Mouse (Mus musculus) bone marrow macrophage, adult 2 months (primary cell): ENCODE measurements around the gene Mtcp1. TPM values are rescaled to one million over a fixed set of nuclear protein-coding genes. Genes with fewer than 3 reads are reported as not detected.

Experiments
- H3K27ac ChIP-seq: 2 replicates; pipeline ENCODE4 v1.5.1; 2012; ENCODE audit warnings: low read depth, low read length; ENCODE audit not compliant: insufficient read depth
- H3K4me1 ChIP-seq: 2 replicates; pipeline ENCODE4 v1.6.1; 2012; ENCODE audit warnings: low read length; ENCODE audit not compliant: control insufficient read depth, insufficient read depth
- H3K4me3 ChIP-seq: 2 replicates; pipeline ENCODE4 v1.5.1; 2012; ENCODE audit warnings: mild to moderate bottlenecking, low read length, moderate library complexity; ENCODE audit not compliant: insufficient read depth
- CTCF ChIP-seq: IDR thresholded peaks from 2 replicates; pipeline ENCODE4 v1.5.1; 2012; ENCODE audit warnings: low read depth, mild to moderate bottlenecking, low read length, moderate library complexity
- POLR2A ChIP-seq: IDR thresholded peaks from 2 replicates; pipeline ENCODE4 v1.6.1; 2012; ENCODE audit warnings: mild to moderate bottlenecking, low read depth, low read length, borderline replicate concordance
- polyA plus RNA-seq: library from polyadenylated mRNA; stranded (reverse); fragments of >200 nt; gene quantifications from 2 replicates; pipeline ENCODE4 v1.2.4, GENCODE M21; 2012; ENCODE audit not compliant: missing spikeins, insufficient read depth, insufficient read length

The Mtcp1 gene
- 13.1 and 13.2 TPM in 2 replicates for polyA plus RNA-seq

DNA sequence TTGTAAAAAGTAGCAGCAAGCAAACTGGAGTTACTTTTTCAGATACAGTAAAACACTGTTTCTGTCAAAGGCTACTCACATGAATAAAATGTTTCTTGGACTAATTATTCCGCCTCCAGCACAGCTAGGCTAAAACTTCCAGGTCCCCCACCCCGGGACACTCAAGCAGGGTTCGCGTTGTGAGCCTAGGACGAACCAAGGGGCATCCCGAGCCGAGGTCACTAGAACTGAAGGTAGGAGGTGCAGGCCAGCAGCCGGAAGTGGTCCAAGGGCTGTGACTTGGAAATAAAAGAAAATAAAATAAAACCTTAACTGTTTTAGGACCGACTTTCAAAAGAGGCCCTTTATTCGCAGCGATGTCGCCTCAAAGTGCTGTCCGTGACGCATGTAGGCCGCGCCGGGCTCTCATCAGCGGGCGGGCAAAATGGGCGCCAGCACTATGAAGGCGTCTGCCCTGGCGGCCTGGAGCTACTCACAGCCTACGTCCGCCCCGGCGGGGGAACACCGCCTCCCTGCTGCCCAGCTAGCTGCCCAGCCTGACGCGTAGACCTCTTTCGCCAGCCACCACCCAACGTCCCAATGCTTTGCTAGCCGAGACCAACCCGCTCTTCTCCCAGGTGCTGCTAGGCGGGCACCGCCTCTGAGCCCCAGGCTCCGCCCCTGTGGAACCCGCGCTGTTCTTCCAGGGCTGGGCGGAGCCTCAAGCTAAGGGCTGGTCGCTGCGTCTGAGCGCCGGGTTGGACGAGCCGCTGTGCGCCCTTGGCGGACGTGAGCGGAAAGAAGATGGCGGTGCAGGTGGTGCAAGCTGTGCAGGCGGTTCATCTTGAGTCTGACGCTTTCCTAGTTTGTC is at the start of gene Mtcp1, which contains the start of the genes Cmc4 and Brcc3:
Gene Mtcp1 (minus strand): TSS at position 653 of the 850 bp plus-strand sequence.
Gene Cmc4 (minus strand): TSS at position 649 of the 850 bp plus-strand sequence.
Gene Brcc3 (plus strand): TSS at position 693 of the 850 bp plus-strand sequence.
- TF ChIP-seq POLR2A = no peak
- TF ChIP-seq CTCF = no peak
- H3K4me1 ChIP-seq = no peaks in the 10 kb centered on the region

DNA sequence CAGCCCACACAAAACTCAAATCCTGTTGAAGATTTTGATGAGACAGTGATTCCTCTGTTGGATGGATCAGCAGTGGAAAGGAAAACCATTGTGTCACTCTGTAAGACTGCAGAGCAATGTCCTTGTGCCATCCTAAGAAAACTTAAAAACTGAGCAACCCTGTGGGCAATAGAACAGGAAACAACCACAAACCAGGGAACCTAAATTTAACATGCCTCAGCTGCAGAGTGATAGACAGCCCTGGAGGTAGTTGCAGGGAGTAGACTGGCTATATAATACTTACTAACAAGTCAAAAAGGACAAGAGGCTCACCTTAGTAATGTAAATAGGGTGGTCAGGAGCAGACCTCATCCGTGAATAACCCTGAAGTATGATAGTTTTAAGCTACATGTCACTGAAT is 38.2 kb upstream of the Mtcp1 start:
- H3K27ac ChIP-seq = no peak overlapping the region
- H3K4me1 ChIP-seq = no peaks in the 10 kb centered on the region
- no peak overlapping the region for H3K4me3 ChIP-seq
- TF ChIP-seq POLR2A = no peak
- no peak for TF ChIP-seq CTCF

More for the DNA sequence above, at the start of gene Mtcp1, which contains the start of the genes Cmc4 and Brcc3:
- peak within 1 kb of the TSS; percentile 66 for H3K4me3 ChIP-seq
- peak within 1 kb of the TSS; percentile 73 for H3K27ac ChIP-seq

DNA sequence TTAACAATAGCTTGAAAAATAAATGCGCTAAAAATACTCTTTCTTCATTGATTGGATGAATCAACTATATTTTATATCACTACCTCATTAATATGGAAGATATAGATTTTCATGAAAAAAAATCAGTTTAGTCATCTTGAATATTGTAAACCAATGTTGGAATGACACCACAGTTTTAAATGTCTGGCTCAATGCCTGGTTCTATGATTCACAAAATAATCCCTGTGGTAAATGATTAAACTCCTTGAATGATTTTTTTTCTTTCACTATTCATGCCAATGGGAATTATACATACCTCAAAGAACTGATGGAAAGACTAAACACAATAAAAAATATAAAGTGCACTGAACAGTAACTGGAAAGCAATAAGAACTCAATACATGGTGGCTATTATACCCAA is 6.7 kb downstream of the Mtcp1 start:
- no peak overlapping the region for H3K4me3 ChIP-seq
- no peaks in the 10 kb centered on the region for H3K4me1 ChIP-seq
- TF ChIP-seq POLR2A = no peak
- no peak for TF ChIP-seq CTCF
- no peak overlapping the region for H3K27ac ChIP-seq

DNA sequence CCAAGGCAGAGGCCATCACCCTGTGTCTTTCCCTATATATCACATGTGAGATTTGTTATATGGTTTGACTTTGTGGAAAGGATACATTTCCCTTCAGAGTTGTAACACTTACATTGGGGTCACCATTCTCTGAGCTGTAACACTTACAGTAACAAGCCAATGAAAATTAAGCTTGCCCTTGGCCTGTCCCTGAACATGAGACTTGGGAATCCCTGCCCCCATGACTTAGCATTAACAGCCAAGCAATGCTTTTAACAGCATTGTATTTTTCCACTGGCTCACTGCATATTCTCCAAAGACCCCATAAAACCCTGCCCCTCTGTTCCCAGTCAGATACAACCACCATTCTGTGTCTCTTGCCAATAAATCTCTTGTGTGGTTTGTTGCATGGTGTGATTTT is 13.0 kb downstream of the Mtcp1 start:
- Histone ChIP-seq H3K4me1 (peaks cover 2% of the 10 kb centered on the region; the same call in 1 of the 2 replicates), H3K4me3 (no peak overlapping the region), H3K27ac (no peak overlapping the region)
- TF ChIP-seq POLR2A = no peak
- TF ChIP-seq CTCF = no peak

DNA sequence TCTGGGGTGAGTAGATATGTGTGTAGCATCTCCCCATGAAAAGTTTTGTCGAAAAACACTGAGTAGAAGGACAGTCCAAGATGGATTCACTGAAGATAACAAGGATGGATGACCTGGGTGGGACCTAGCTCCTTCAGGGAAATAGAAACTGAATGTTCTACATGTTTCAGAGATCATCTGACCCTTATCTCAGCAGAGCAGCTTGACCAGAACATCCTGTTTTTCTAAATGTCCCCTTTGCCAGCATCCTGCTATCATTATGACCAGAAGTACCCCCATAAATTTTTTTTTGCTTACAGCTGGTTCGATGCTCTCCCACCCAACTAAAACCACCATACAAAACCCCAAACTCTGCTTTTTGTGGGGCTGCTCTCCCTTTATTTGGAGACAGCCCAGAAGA is 13.7 kb downstream of the Mtcp1 start:
- no peak overlapping the region for H3K27ac ChIP-seq
- no peak overlapping the region for H3K4me3 ChIP-seq
- TF ChIP-seq POLR2A = no peak
- TF ChIP-seq CTCF = no peak
- H3K4me1 ChIP-seq = peaks cover 2% of the 10 kb centered on the region; the same call in 1 of the 2 replicates

DNA sequence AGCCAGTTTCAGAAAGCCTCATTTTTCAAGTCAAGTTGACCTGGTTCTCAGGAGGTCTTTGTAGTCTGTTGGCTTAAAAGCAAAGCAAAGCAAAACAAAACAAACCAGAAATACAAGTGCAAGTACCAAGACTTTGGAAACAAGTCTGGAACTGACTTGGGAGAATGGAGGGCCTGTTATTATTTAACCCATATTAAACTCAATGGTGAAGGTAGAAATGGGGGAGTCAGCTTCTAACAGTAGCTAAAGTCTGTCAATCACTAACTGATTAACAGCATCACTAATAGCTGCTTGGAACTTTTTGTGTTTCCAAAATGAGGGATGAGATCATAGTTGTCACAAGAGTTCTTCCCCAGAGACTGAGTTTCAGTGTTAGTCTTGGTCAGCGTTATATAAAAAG is 16.9 kb downstream of the Mtcp1 start:
- no peak overlapping the region for H3K27ac ChIP-seq
- H3K4me3 ChIP-seq = no peak overlapping the region
- TF ChIP-seq CTCF (no peak), POLR2A (no peak)
- peaks cover 2% of the 10 kb centered on the region; the same call in 1 of the 2 replicates for H3K4me1 ChIP-seq

DNA sequence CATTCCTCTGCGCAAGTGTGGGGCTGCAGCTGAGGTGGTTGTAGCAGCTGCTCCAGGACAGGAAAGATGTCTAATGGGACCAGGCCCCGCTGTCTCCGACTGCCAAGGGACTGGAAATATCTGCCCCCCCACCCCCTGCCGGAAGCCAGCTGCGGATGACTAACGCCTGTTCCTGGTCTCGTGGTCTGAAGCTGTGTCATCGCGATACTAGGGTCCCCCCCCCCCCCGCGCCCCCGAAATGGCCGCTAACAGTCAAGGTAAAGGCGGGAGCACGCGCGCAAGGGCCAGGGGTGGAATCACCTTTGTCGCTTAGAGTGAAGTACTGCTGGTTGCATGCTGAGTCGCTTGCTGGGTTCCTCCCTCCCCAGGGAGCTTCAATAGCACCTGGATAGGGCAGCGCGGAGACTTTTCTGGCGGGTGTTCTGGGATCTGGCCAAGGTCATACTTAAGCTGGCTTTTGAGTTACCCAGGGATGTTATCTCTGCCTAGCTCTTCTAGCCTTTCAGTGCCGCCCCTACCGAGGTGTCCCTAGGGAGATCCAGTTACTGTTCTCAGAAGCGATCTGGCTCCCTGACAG is 34.1 kb downstream of the Mtcp1 start, which contains the start of the genes Fundc2 and F8:
Gene Fundc2 (plus strand): TSS at position 205 of the 577 bp plus-strand sequence.
Gene F8 (minus strand): TSS at position 421 of the 577 bp plus-strand sequence.
- TF ChIP-seq POLR2A = no peak
- no peak for TF ChIP-seq CTCF
- peak within 1 kb of the TSS; percentile 86 for H3K27ac ChIP-seq
- peak within 1 kb of the TSS; percentile 96 for H3K4me3 ChIP-seq
- H3K4me1 ChIP-seq = peaks cover 6% of the 10 kb centered on the region; the same call in 1 of the 2 replicates

DNA sequence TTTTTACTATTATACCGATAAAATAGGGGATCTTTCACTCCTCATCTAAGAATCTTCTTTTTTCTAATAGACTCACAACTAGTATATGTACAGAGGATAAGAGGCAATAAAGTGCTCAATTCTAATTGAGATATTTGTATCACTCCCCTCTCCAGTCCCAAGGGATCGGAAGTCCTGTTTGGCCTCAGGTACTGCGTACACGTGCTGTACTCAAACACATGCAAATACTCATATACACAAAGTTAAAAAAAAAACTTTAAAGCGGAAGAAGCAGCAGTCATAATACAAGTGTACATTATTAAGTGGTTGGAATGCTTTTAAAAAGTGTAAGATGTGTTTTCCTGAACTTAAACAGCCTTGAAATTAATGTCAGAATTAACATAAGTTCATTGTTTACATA is 34.7 kb downstream of the Mtcp1 start:
- no peak for TF ChIP-seq POLR2A
- no peak for TF ChIP-seq CTCF
- H3K27ac ChIP-seq = peak overlapping the region; percentile 78
- H3K4me1 ChIP-seq = peaks cover 6% of the 10 kb centered on the region; the same call in 1 of the 2 replicates
- peak overlapping the region; percentile 48; the same call in 1 of the 2 replicates for H3K4me3 ChIP-seq

DNA sequence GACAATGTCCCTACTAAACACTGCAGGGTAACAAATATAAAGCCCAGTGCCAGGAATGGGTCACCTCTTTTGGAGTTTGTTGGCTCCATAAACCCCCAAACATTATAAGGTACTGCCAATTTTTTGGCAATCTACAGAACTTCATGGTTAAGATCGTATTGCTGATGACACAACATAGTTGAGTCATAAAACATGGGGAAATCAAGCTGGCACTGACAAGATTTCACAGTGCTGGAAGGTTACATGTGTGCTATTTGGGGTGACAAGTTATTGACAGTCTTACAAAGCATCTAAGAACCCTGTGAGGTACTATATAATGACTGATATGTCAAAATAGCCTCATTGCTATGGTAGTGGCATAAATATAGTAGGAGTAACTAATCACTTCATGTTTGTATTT is 35.2 kb downstream of the Mtcp1 start:
- Histone ChIP-seq H3K4me1 (peaks cover 6% of the 10 kb centered on the region; the same call in 1 of the 2 replicates), H3K27ac (no peak overlapping the region), H3K4me3 (no peak overlapping the region)
- TF ChIP-seq POLR2A (no peak), CTCF (no peak)

DNA sequence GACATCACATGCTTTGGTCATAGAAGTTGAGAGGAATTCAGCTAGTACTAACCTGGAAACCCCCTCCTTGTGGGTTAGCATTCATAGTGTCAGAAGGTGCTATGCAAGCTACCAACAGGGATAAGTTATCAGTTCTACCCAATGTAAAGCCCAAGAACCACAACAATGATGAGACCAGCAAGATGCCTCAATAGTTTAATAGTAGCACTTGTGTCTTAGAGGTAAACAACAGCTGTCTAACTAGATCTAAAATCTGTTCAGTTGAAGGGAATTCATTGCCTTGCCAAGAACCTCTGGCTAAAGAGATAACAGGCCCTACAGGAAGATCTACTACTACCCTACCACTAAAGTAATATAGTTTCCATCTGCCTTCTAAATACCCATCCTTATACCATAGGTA is 39.6 kb downstream of the Mtcp1 start:
- Histone ChIP-seq H3K4me3 (no peak overlapping the region), H3K4me1 (peaks cover 3% of the 10 kb centered on the region; the same call in 1 of the 2 replicates), H3K27ac (no peak overlapping the region)
- TF ChIP-seq CTCF (no peak), POLR2A (no peak)
